Mouse (Mus musculus): ENCODE measurements around the gene Utp4.

GRCm38 (mm10) chr8:106971916-106972315 lies 78.5 kb downstream of the Utp4 start:
- TF ChIP-seq GATA1 (IDR thresholded peaks at IDR 0.05; ENCODE audit: borderline replicate concordance, low read length) = no peak
- no peak for TF ChIP-seq FLI1 (IDR thresholded peaks at IDR 0.05; ENCODE audit: low read length)

Measured in megakaryocyte, embryonic 14.5 days (primary cell).